Mouse (Mus musculus) CH12.LX (cell line): Measurements from ENCODE around the gene Ric8b. TPM values are rescaled to one million over a fixed set of nuclear protein-coding genes. Genes with fewer than 3 reads are reported as not detected.

ENCODE experiments used
- DNase-seq: peaks from one replicate; pipeline ENCODE4 v3.0.0-alpha.2; 2013; ENCODE audit errors: extremely low read depth
- H3K27ac ChIP-seq: 2 replicates; pipeline ENCODE4 v1.5.1; 2012; ENCODE audit warnings: low read depth, mild to moderate bottlenecking, control low read depth, moderate library complexity; ENCODE audit not compliant: insufficient read depth
- H3K27me3 ChIP-seq: replicated peaks from 2 replicates; pipeline ENCODE3; 2012; ENCODE audit warnings: inconsistent platforms
- H3K36me3 ChIP-seq, 2 experiments: replicated peaks in 1 of 2; 2 replicates each; pipeline versions ENCODE3 to v1.6.1; 2012; ENCODE audit warnings: inconsistent platforms in 1 of 2, low read length in 1 of 2, mild to moderate bottlenecking in 1 of 2, mixed read lengths in 1 of 2, moderate library complexity in 1 of 2; ENCODE audit not compliant: control insufficient read depth in 1 of 2, insufficient read depth in 1 of 2
- H3K4me1 ChIP-seq, 2 experiments: 2 replicates each; pipeline ENCODE4 v1.6.1; 2012; ENCODE audit warnings: inconsistent platforms in 1 of 2, moderate library complexity in 1 of 2; ENCODE audit not compliant: insufficient read depth in 2 of 2, control insufficient read depth in 1 of 2
- H3K4me2 ChIP-seq: 2 replicates; pipeline ENCODE4 v1.6.1; 2012; ENCODE audit warnings: low read depth, mild to moderate bottlenecking, control low read depth; ENCODE audit not compliant: poor library complexity, insufficient read depth, severe bottlenecking
- H3K4me3 ChIP-seq, 3 experiments: fragments of 150-350 bp in 1 of 3; sonication (generic) in 1 of 3; replicated peaks in 1 of 3; 2 replicates each; pipeline versions ENCODE3 to v1.5.1; 2011 to 2012; ENCODE audit warnings: low read depth in 2 of 3, low read length in 2 of 3, mild to moderate bottlenecking in 2 of 3, moderate library complexity in 2 of 3, control low read depth in 1 of 3, improper control_type of control experiment in 1 of 3, inconsistent platforms in 1 of 3, mixed read lengths in 1 of 3; ENCODE audit not compliant: poor library complexity in 1 of 3
- H3K79me2 ChIP-seq: replicated peaks from 2 replicates; pipeline ENCODE4 v1.6.1; 2012; ENCODE audit warnings: mild to moderate bottlenecking, moderate library complexity; ENCODE audit not compliant: control insufficient read depth, poor library complexity, insufficient read depth, severe bottlenecking; ENCODE audit errors: extremely low read depth
- H3K9ac ChIP-seq: 2 replicates; pipeline ENCODE4 v1.6.1; 2012; ENCODE audit warnings: low read depth, mild to moderate bottlenecking, control low read depth, moderate library complexity; ENCODE audit not compliant: insufficient read depth
- H3K9me3 ChIP-seq: replicated peaks from 2 replicates; pipeline ENCODE3; 2012; ENCODE audit warnings: low read length, inconsistent platforms, mixed read lengths
- CHD1 ChIP-seq: IDR thresholded peaks from 2 replicates; pipeline ENCODE4 v1.6.1; 2012; ENCODE audit warnings: low read depth, low read length, improper control_type of control experiment, inconsistent platforms
- CHD2 ChIP-seq: IDR thresholded peaks from 2 replicates; pipeline ENCODE4 v1.6.1; 2011; ENCODE audit warnings: low read length, improper control_type of control experiment
- CTCF ChIP-seq, 2 experiments: IDR thresholded peaks in 1 of 2; conservative IDR thresholded peaks in 1 of 2; 2 replicates each; pipeline ENCODE4 v1.5.1; 2011 to 2012; ENCODE audit warnings: low read depth in 2 of 2, low read length in 2 of 2, improper control_type of control experiment in 1 of 2, inconsistent platforms in 1 of 2, mild to moderate bottlenecking in 1 of 2, moderate library complexity in 1 of 2
- E2F4 ChIP-seq: IDR thresholded peaks from 2 replicates; pipeline ENCODE4 v1.6.1; 2011; ENCODE audit warnings: low read depth, low read length, improper control_type of control experiment; ENCODE audit not compliant: insufficient replicate concordance
- ELF1 ChIP-seq: IDR thresholded peaks from 2 replicates; pipeline ENCODE4 v1.6.1; 2014; ENCODE audit warnings: low read depth, mild to moderate bottlenecking, inconsistent platforms, low read length, improper control_type of control experiment
- EP300 ChIP-seq: IDR thresholded peaks from 2 replicates; pipeline ENCODE4 v1.6.1; 2011; ENCODE audit warnings: low read length, improper control_type of control experiment
- GABPA ChIP-seq: IDR thresholded peaks from 2 replicates; pipeline ENCODE4 v1.6.1; 2012; ENCODE audit warnings: low read depth, low read length, improper control_type of control experiment, inconsistent platforms; ENCODE audit not compliant: insufficient replicate concordance
- JUND ChIP-seq: conservative IDR thresholded peaks from 2 replicates; pipeline ENCODE4 v1.6.1; 2011; ENCODE audit warnings: low read depth, low read length, improper control_type of control experiment
- KAT2A ChIP-seq: IDR thresholded peaks from 2 replicates; pipeline ENCODE4 v1.6.1; 2012; ENCODE audit warnings: low read length, improper control_type of control experiment, inconsistent platforms; ENCODE audit not compliant: insufficient replicate concordance
- MAFK ChIP-seq: IDR thresholded peaks from 2 replicates; pipeline ENCODE4 v1.6.1; 2011; ENCODE audit warnings: low read length, improper control_type of control experiment; ENCODE audit not compliant: insufficient replicate concordance
- NRF1 ChIP-seq: IDR thresholded peaks from 2 replicates; pipeline ENCODE4 v1.6.1; 2014; ENCODE audit warnings: low read depth, mild to moderate bottlenecking, inconsistent platforms, low read length, improper control_type of control experiment, moderate library complexity
- PAX5 ChIP-seq: IDR thresholded peaks from 2 replicates; pipeline ENCODE4 v1.6.1; 2012; ENCODE audit warnings: low read length, inconsistent platforms, mixed read lengths
- POLR2AphosphoS2 ChIP-seq: IDR thresholded peaks from 2 replicates; pipeline ENCODE4 v1.6.1; 2011; ENCODE audit warnings: low read depth, low read length, improper control_type of control experiment
- RAD21 ChIP-seq: IDR thresholded peaks from 2 replicates; pipeline ENCODE4 v1.6.1; 2011; ENCODE audit warnings: low read depth, mild to moderate bottlenecking, low read length, improper control_type of control experiment, moderate library complexity
- SIN3A ChIP-seq: IDR thresholded peaks from 2 replicates; pipeline ENCODE4 v1.6.1; 2012; ENCODE audit warnings: low read length, improper control_type of control experiment, inconsistent platforms
- TBP ChIP-seq: conservative IDR thresholded peaks from 2 replicates; pipeline ENCODE4 v1.6.1; 2011; ENCODE audit warnings: low read depth, low read length, improper control_type of control experiment
- TCF12 ChIP-seq: IDR thresholded peaks from 2 replicates; pipeline ENCODE4 v1.6.1; 2014; ENCODE audit warnings: low read depth, mild to moderate bottlenecking, inconsistent platforms, low read length, improper control_type of control experiment
- USF1 ChIP-seq: IDR thresholded peaks from 2 replicates; pipeline ENCODE4 v1.6.1; 2014; ENCODE audit warnings: low read depth, mild to moderate bottlenecking, inconsistent platforms, low read length, improper control_type of control experiment
- ZMIZ1 ChIP-seq: IDR thresholded peaks from 2 replicates; pipeline ENCODE4 v1.6.1; 2012; ENCODE audit warnings: low read depth, mild to moderate bottlenecking, inconsistent platforms, low read length, improper control_type of control experiment
- dilution Hi-C: fragments of 300-500 bp; cut with MboI; formaldehyde crosslinking; loops from 2 replicates; pipeline ENCODE4 v1.14.3; 2020; ENCODE audit warnings: low sequenced_read_pairs; ENCODE audit not compliant: extremely low pct_unique_long_range_greater_than_20kb, extremely low pct_ligation_motif_present
- in situ Hi-C: fragments of 300-500 bp; cut with MboI; formaldehyde crosslinking; loops from 3 replicates; pipeline ENCODE4 v1.14.3; 2019; ENCODE audit warnings: low sequenced_read_pairs, low pct_ligation_motif_present, low pct_unique_long_range_greater_than_20kb, mixed read lengths
- polyA plus RNA-seq: library from polyadenylated mRNA; unstranded; fragments of >175 nt; gene quantifications from 2 replicates; pipeline ENCODE4 v1.2.1, GENCODE M21; 2012; ENCODE audit warnings: low read depth; ENCODE audit not compliant: insufficient read length
- total RNA-seq, 2 experiments: library from RNA; depleted of rRNA; stranded (reverse); fragments of 300-350 nt in 1 of 2; fragments of >200 nt in 1 of 2; gene quantifications; 2 replicates each; pipeline ENCODE4 v1.2.3; 2012 to 2014

Ric8b gene
- total and polyA plus RNA-seq, 3 experiments: 4.8 to 9.4 (median 6.3) TPM

- in situ Hi-C loops: no loop called here
- Histone ChIP-seq H3K4me3 (no peak overlapping the region), H3K27ac (no peak overlapping the region), H3K27me3 (no peaks in the 10 kb centered on the region), H3K36me3 (no peaks in the 10 kb centered on the region), H3K79me2 (no peaks in the 10 kb centered on the region), H3K9me3 (no peaks in the 10 kb centered on the region), H3K9ac (no peak overlapping the region), H3K4me1 (peaks cover 8 to 32% of the 10 kb centered on the region in 2 experiments), H3K4me2 (no peak overlapping the region)
- dilution Hi-C loops: no loop called here
- TF ChIP-seq CHD2: no peak
- no peak for TF ChIP-seq ZMIZ1
- TF ChIP-seq TCF12: no peak
- TF ChIP-seq E2F4: no peak
- no peak for TF ChIP-seq ELF1
- TF ChIP-seq KAT2A: no peak
- TF ChIP-seq PAX5: no peak
- TF ChIP-seq CHD1: no peak
- no peak for TF ChIP-seq JUND
- no peak for TF ChIP-seq CTCF (conservative IDR thresholded peaks at IDR 0.05 in 1 of 2, IDR thresholded peaks at IDR 0.05 in 1 of 2; ENCODE audit: low read depth in 2 of 2, low read length in 2 of 2)
- TF ChIP-seq GABPA: no peak
- no peak for TF ChIP-seq NRF1
- TF ChIP-seq RAD21: no peak
- TF ChIP-seq EP300: no peak
- no peak for TF ChIP-seq POLR2AphosphoS2
- no peak for TF ChIP-seq MAFK
- DNase-seq: no peak
Measured at GRCm38 (mm10) chr10:84903742-84904141, 13.7 kb upstream of the Ric8b start.

- TF ChIP-seq CHD1 (no peak), SIN3A (no peak), CHD2 (no peak), USF1 (no peak), KAT2A (no peak), TCF12 (no peak), TBP (no peak)
- Histone ChIP-seq H3K9ac (no peak overlapping the region), H3K9me3 (no peaks in the 10 kb centered on the region), H3K27me3 (no peaks in the 10 kb centered on the region), H3K4me1 (peaks cover 6 to 34% of the 10 kb centered on the region in 2 experiments), H3K27ac (no peak overlapping the region), H3K4me3 (no peak overlapping the region), H3K4me2 (no peak overlapping the region), H3K79me2 (no peaks in the 10 kb centered on the region), H3K36me3 (no peaks in the 10 kb centered on the region)
- DNase-seq: no peak
- in situ Hi-C loops: no loop called here
- dilution Hi-C loops: no loop called here
Measured at GRCm38 (mm10) chr10:84906895-84907294, 10.5 kb upstream of the Ric8b start.
